Mouse (Mus musculus) neural tube, embryonic 11.5 days (tissue): ENCODE results near the gene Hmces. TPM values are rescaled to one million over a fixed set of nuclear protein-coding genes. Genes with fewer than 3 reads are reported as not detected.
"Not testable (repeated sequence)": the region's sequence is repeated elsewhere in the genome, so short reads cannot be mapped to it uniquely, and the experiment has no call there.

ENCODE experiments used
- ATAC-seq: fragments of 200-750 bp; cut with Nextera tagmentation; 2 replicates; pipeline ENCODE4 v1.8.0; 2017; ENCODE audit warnings: moderate number of reproducible peaks, mild to moderate bottlenecking, moderate TSS enrichment, moderate library complexity; ENCODE audit not compliant: insufficient read depth, low FRiP score, low TSS enrichment
- DNase-seq: peaks from one replicate; pipeline ENCODE4 v3.0.0-alpha.2; 2015; ENCODE audit warnings: low spot score
- H3K27ac ChIP-seq: fragments of 300-500 bp; sonication (generic); 2 replicates; pipeline ENCODE4 v1.5.1; 2014; ENCODE audit warnings: low read depth, mild to moderate bottlenecking, low read length
- H3K27me3 ChIP-seq: fragments of 300-500 bp; sonication (generic); 2 replicates; pipeline ENCODE4 v1.6.1; 2014; ENCODE audit warnings: mild to moderate bottlenecking, low read length, mixed read lengths; ENCODE audit not compliant: control insufficient read depth, insufficient read depth
- H3K36me3 ChIP-seq: fragments of 300-500 bp; sonication (generic); 2 replicates; pipeline ENCODE4 v1.6.1; 2014; ENCODE audit warnings: mild to moderate bottlenecking, low read length, moderate library complexity, mixed read lengths; ENCODE audit not compliant: control insufficient read depth, insufficient read depth
- H3K4me1 ChIP-seq: fragments of 300-500 bp; sonication (generic); 2 replicates; pipeline ENCODE4 v1.6.1; 2014; ENCODE audit warnings: low read length, mixed read lengths; ENCODE audit not compliant: control insufficient read depth, insufficient read depth
- H3K4me2 ChIP-seq: fragments of 300-500 bp; sonication (generic); 2 replicates; pipeline ENCODE4 v1.6.1; 2014; ENCODE audit warnings: low read depth, mild to moderate bottlenecking, moderate library complexity
- H3K4me3 ChIP-seq: fragments of 300-500 bp; sonication (generic); 2 replicates; pipeline ENCODE4 v1.5.1; 2014; ENCODE audit warnings: low read depth, low read length
- H3K9ac ChIP-seq: fragments of 300-500 bp; sonication (generic); 2 replicates; pipeline ENCODE4 v1.6.1; 2014; ENCODE audit warnings: mild to moderate bottlenecking, low read length
- H3K9me3 ChIP-seq: fragments of 300-500 bp; sonication (generic); 2 replicates; pipeline ENCODE4 v1.6.1; 2016; ENCODE audit warnings: low read length; ENCODE audit not compliant: control insufficient read depth
- WGBS: fragments of 180-500 bp; shearing (Covaris S2); extraction: QIAGEN DNeasy Blood & Tissue Kit; methylation state at CpG from one replicate; pipeline ENCODE4 v1.1.7; 2014; 5-methylcytosine and 5-hydroxymethylcytosine counted together
- polyA plus RNA-seq: library from polyadenylated mRNA; unstranded; fragments of >200 nt; fragmentation: Nextera tagmentation; extraction: Ambion mirVana; gene quantifications from 2 replicates; pipeline ENCODE4 v1.2.1, GENCODE M21; 2014

Hmces gene
- polyA plus RNA-seq, 1 experiment from 2014 or later: 44.7 TPM

GRCm38 (mm10) chr6:87937178-87937788 is 23.5 kb downstream of the Hmces start:
- Histone ChIP-seq H3K4me1 (no peaks in the 10 kb centered on the region), H3K9ac (no peak overlapping the region), H3K9me3 (no peaks in the 10 kb centered on the region), H3K27ac (no peak overlapping the region), H3K4me3 (no peak overlapping the region), H3K27me3 (no peaks in the 10 kb centered on the region), H3K4me2 (no peak overlapping the region), H3K36me3 (peaks cover 7% of the 10 kb centered on the region)
- 43% methylated on average over 19 of the region's 19 CpGs for WGBS
- ATAC-seq (peak; percentile 90), DNase-seq (peak; percentile 78)

GRCm38 (mm10) chr6:87938941-87939340 is 25.2 kb downstream of the Hmces start:
- DNase-seq: no peak
- no peak for ATAC-seq
- H3K9me3 ChIP-seq: no peaks in the 10 kb centered on the region
- WGBS: 89% methylated on average over 3 of the region's 3 CpGs
- no peak overlapping the region for H3K4me3 ChIP-seq
- no peak overlapping the region for H3K27ac ChIP-seq
- no peaks in the 10 kb centered on the region for H3K27me3 ChIP-seq
- no peak overlapping the region for H3K4me2 ChIP-seq
- no peaks in the 10 kb centered on the region for H3K4me1 ChIP-seq
- no peak overlapping the region for H3K9ac ChIP-seq
- peaks cover 3% of the 10 kb centered on the region for H3K36me3 ChIP-seq

DNA sequence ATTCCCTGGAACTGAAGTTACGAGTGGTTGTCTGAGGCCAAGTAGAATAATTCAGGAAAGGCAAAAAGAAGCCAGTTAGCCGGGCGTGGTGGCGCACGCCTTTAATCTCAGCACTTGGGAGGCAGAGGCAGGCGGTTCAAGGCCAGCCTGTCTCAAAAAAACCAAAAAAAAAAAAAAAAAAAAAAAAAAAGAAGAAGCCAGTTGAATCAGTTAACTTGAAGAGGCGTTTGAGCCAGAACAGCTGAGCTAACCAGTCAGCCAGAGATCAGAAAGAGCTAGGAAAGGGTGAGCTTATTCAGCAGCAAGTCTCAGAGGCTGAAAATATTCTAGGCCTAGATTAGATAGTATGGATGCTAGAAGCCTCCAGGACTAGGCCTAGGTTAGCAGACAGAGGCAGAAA is 28.4 kb downstream of the Hmces start:
- Histone ChIP-seq H3K27me3 (no peaks in the 10 kb centered on the region), H3K36me3 (no peaks in the 10 kb centered on the region), H3K4me1 (no peaks in the 10 kb centered on the region), H3K4me3 (no peak overlapping the region), H3K9me3 (no peaks in the 10 kb centered on the region), H3K27ac (no peak overlapping the region), H3K4me2 (no peak overlapping the region), H3K9ac (no peak overlapping the region)
- ATAC-seq: no peak
- no peak for DNase-seq
- WGBS: 89% methylated on average over 7 of the region's 7 CpGs

DNA sequence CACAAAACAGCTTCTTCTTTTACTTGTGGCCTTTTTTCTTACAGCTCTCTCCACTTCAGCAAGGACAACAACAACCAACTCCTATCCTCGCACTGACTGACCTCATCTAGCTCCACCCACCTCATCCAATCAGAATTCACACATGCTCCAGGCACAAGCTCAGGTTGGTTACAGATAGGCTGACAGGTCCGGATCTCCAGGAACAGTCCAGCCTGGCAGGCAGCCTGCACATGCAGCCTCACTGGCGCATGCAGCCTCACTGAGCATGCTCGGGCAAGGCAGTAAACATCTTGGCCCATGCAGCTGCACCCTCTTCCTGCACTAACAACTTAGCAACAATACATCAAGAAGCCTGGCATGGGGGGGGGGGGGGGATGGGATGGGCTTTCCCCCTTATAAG is 48.7 kb downstream of the Hmces start:
- WGBS: 68% methylated on average over 4 of the region's 4 CpGs

GRCm38 (mm10) chr6:87970041-87970440 is 56.3 kb downstream of the Hmces start:
- Histone ChIP-seq H3K27me3 (no peaks in the 10 kb centered on the region), H3K4me1 (no peaks in the 10 kb centered on the region), H3K36me3 (no peaks in the 10 kb centered on the region), H3K9me3 (no peaks in the 10 kb centered on the region), H3K4me2 (no peak overlapping the region), H3K9ac (no peak overlapping the region), H3K4me3 (no peak overlapping the region), H3K27ac (no peak overlapping the region)
- DNase-seq (no peak), ATAC-seq (no peak)
- WGBS: 41% methylated on average over 2 of the region's 2 CpGs

More for the DNA sequence above, 48.7 kb downstream of the Hmces start:
- H3K9me3 ChIP-seq, H3K4me2 ChIP-seq, H3K4me3 ChIP-seq, H3K27me3 ChIP-seq, H3K9ac ChIP-seq, DNase-seq, H3K36me3 ChIP-seq, ATAC-seq, H3K27ac ChIP-seq, H3K4me1 ChIP-seq: not testable (repeated sequence)

DNA sequence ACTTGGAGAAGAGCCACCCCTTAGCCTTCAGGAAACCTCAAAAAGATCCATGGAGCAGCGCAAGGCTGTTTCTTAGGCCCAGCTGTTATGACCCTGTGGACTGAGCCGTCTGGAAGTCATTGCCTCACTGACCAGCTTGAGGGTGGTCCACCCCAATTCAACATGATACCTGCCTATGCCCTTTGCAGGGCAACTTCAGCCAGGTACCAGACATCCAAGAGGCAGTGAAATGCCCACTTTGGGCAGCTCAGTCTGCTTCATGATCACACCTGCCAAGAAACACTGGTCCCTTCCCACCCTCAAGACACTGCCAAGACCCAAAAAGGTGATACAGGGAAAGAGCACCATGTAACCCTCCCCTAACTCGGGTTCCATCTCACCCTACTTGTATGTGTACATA is 66.0 kb downstream of the Hmces start:
- peaks cover 11% of the 10 kb centered on the region for H3K4me1 ChIP-seq
- ATAC-seq: 0 out of 2 replicates have a peak, but pooled peaks have one; percentile 5
- H3K27me3 ChIP-seq: no peaks in the 10 kb centered on the region
- DNase-seq: no peak
- H3K9ac ChIP-seq: no peak overlapping the region; the same call in 1 of the 2 replicates
- H3K4me2 ChIP-seq: peak overlapping the region; percentile 79
- H3K36me3 ChIP-seq: peaks cover 3% of the 10 kb centered on the region
- WGBS: 66% methylated on average over 3 of the region's 3 CpGs
- H3K9me3 ChIP-seq: no peaks in the 10 kb centered on the region
- H3K4me3 ChIP-seq: peak overlapping the region; percentile 99; the same call in 1 of the 2 replicates
- H3K27ac ChIP-seq: peak overlapping the region; percentile 27; the same call in 1 of the 2 replicates

- Histone ChIP-seq H3K4me1 (peaks cover 11% of the 10 kb centered on the region), H3K4me3 (peak overlapping the region; percentile 99), H3K27me3 (no peaks in the 10 kb centered on the region), H3K36me3 (peaks cover 3% of the 10 kb centered on the region), H3K9me3 (no peaks in the 10 kb centered on the region), H3K27ac (peak overlapping the region; percentile 93), H3K9ac (peak overlapping the region; percentile 96), H3K4me2 (peak overlapping the region; percentile 79)
- ATAC-seq (peak; percentile 90), DNase-seq (peak; percentile 95)
- WGBS: under 1% methylated on average over 59 of the region's 66 CpGs
These were observed 66.8 kb downstream of the Hmces start for GRCm38 (mm10) chr6:87980374-87981029.

DNA sequence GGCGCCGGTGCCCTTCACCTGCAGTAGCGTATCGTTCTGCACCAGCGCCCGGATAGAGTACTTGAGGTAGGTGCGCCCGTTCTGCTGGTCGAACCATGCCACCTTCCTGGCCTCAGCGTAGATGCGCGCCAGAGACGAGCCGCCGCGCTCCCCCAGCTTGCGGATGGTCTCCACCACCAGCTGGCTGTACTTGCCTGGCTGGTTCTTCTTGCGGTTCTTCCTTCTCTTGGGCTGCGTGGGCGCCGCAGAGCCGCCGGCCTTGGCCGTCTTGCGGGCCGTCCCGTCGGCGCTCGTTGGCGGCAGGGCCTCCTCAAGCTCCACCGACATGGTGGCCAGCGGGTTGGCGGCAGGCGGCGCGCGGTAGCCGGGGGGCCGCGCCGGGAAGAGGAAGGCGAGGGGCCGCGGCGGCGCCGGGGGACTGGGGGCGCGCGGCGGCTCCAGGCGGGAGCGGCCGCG is 67.3 kb downstream of the Hmces start:
- under 1% methylated on average over 37 of the region's 56 CpGs for WGBS
- DNase-seq: no peak
- peaks cover 11% of the 10 kb centered on the region for H3K4me1 ChIP-seq
- peak overlapping the region; percentile 79 for H3K4me2 ChIP-seq
- H3K4me3 ChIP-seq: peak overlapping the region; percentile 99
- H3K9ac ChIP-seq: peak overlapping the region; percentile 96
- H3K36me3 ChIP-seq: peaks cover 3% of the 10 kb centered on the region
- no peaks in the 10 kb centered on the region for H3K9me3 ChIP-seq
- H3K27ac ChIP-seq: peak overlapping the region; percentile 93
- H3K27me3 ChIP-seq: no peaks in the 10 kb centered on the region
- ATAC-seq: peak; percentile 42
